Mouse (Mus musculus): ENCODE measurements around the gene Ndufaf2.

Ndufaf2 gene

GRCm38 (mm10) chr13:108025802-108026201 lies 132.6 kb downstream of the Ndufaf2 start:
- DNase-seq: no peak

- DNase-seq: no peak
Measured at GRCm38 (mm10) chr13:108017349-108017748, 141.1 kb downstream of the Ndufaf2 start.

- DNase-seq: no peak
Measured at GRCm38 (mm10) chr13:108015166-108015565, 143.3 kb downstream of the Ndufaf2 start.

- DNase-seq: no peak
Measured at GRCm38 (mm10) chr13:108013839-108014238, 144.6 kb downstream of the Ndufaf2 start.

GRCm38 (mm10) chr13:108013110-108013509 lies 145.3 kb downstream of the Ndufaf2 start:
- DNase-seq: no peak

GRCm38 (mm10) chr13:108007861-108008260 lies 150.6 kb downstream of the Ndufaf2 start:
- no peak for DNase-seq

GRCm38 (mm10) chr13:107996301-107996700 lies 162.1 kb downstream of the Ndufaf2 start:
- no peak for DNase-seq

GRCm38 (mm10) chr13:107995211-107995610 lies 163.2 kb downstream of the Ndufaf2 start:
- no peak for DNase-seq

GRCm38 (mm10) chr13:107992573-107992972 lies 165.8 kb downstream of the Ndufaf2 start:
- DNase-seq: no peak

GRCm38 (mm10) chr13:107984641-107985040 lies 173.8 kb downstream of the Ndufaf2 start:
- DNase-seq: no peak

- no peak for DNase-seq
Measured at GRCm38 (mm10) chr13:107984186-107984585, 174.2 kb downstream of the Ndufaf2 start.

GRCm38 (mm10) chr13:107983231-107983847 lies 175.1 kb downstream of the Ndufaf2 start:
- DNase-seq: no peak

GRCm38 (mm10) chr13:107979461-107979860 lies 179.0 kb downstream of the Ndufaf2 start:
- no peak for DNase-seq

GRCm38 (mm10) chr13:107976886-107977656 lies 181.4 kb downstream of the Ndufaf2 start:
- no peak for DNase-seq

GRCm38 (mm10) chr13:107972451-107972850 lies 186.0 kb downstream of the Ndufaf2 start:
- no peak for DNase-seq

- DNase-seq: no peak
Measured at GRCm38 (mm10) chr13:107971868-107972267, 186.6 kb downstream of the Ndufaf2 start.

GRCm38 (mm10) chr13:107970422-107971142 lies 187.8 kb downstream of the Ndufaf2 start:
- DNase-seq: no peak

- no peak for DNase-seq
Measured at GRCm38 (mm10) chr13:107969961-107970391, 188.4 kb downstream of the Ndufaf2 start.

- DNase-seq: no peak
Measured at GRCm38 (mm10) chr13:107964616-107965015, 193.8 kb downstream of the Ndufaf2 start.

GRCm38 (mm10) chr13:107963471-107963870 lies 195.0 kb downstream of the Ndufaf2 start:
- DNase-seq: no peak

- DNase-seq: no peak
Measured at GRCm38 (mm10) chr13:107962741-107963140, 195.7 kb downstream of the Ndufaf2 start.

- no peak for DNase-seq
Measured at GRCm38 (mm10) chr13:107961972-107962371, 196.5 kb downstream of the Ndufaf2 start.

- DNase-seq: no peak
Measured at GRCm38 (mm10) chr13:107961501-107961900, 196.9 kb downstream of the Ndufaf2 start.

- DNase-seq: no peak
Measured at GRCm38 (mm10) chr13:107960549-107960948, 197.9 kb downstream of the Ndufaf2 start.

Data from thymus, postnatal 25 days (tissue).